Mouse (Mus musculus) forebrain, embryonic 11.5 days (tissue): ENCODE results near the gene Tex14. TPM values are rescaled to one million over a fixed set of nuclear protein-coding genes. Genes with fewer than 3 reads are reported as not detected.
"Not testable (repeated sequence)": the region's sequence is repeated elsewhere in the genome, so short reads cannot be mapped to it uniquely, and the experiment has no call there.

ENCODE experiments used
- ATAC-seq: fragments of 200-750 bp; cut with Nextera tagmentation; replicated peaks from 2 replicates; pipeline ENCODE4 v1.8.0; 2017; ENCODE audit warnings: moderate TSS enrichment; ENCODE audit not compliant: low FRiP score
- DNase-seq: peaks from one replicate; pipeline ENCODE4 v3.0.0-alpha.2; 2017; ENCODE audit warnings: low spot score
- H3K27ac ChIP-seq: fragments of 300-500 bp; sonication (generic); 2 replicates; pipeline ENCODE4 v1.5.1; 2014; ENCODE audit warnings: low read depth, low read length
- H3K27me3 ChIP-seq: fragments of 300-500 bp; sonication (generic); 2 replicates; pipeline ENCODE4 v1.6.1; 2014; ENCODE audit warnings: mild to moderate bottlenecking, low read length, mixed read lengths; ENCODE audit not compliant: control insufficient read depth, insufficient read depth
- H3K36me3 ChIP-seq: fragments of 300-500 bp; sonication (generic); 2 replicates; pipeline ENCODE4 v1.6.1; 2014; ENCODE audit warnings: mild to moderate bottlenecking, low read length, moderate library complexity, mixed read lengths; ENCODE audit not compliant: control insufficient read depth, insufficient read depth
- H3K4me1 ChIP-seq: fragments of 300-500 bp; sonication (generic); replicated peaks from 2 replicates; pipeline ENCODE4 v1.6.1; 2014; ENCODE audit warnings: low read length, mixed read lengths; ENCODE audit not compliant: control insufficient read depth, insufficient read depth
- H3K4me2 ChIP-seq: fragments of 300-500 bp; sonication (generic); 2 replicates; pipeline ENCODE4 v1.6.1; 2014; ENCODE audit warnings: low read depth, mild to moderate bottlenecking, low read length, moderate library complexity, mixed read lengths; ENCODE audit not compliant: severe bottlenecking
- H3K4me3 ChIP-seq: fragments of 300-500 bp; sonication (generic); 2 replicates; pipeline ENCODE4 v1.5.1; 2014; ENCODE audit warnings: low read depth, low read length
- H3K9ac ChIP-seq: fragments of 300-500 bp; sonication (generic); 2 replicates; pipeline ENCODE4 v1.6.1; 2014; ENCODE audit warnings: low read length
- H3K9me3 ChIP-seq: fragments of 300-500 bp; sonication (generic); 2 replicates; pipeline ENCODE4 v1.6.1; 2016; ENCODE audit warnings: low read length, mixed read lengths; ENCODE audit not compliant: control insufficient read depth
- WGBS: fragments of 180-500 bp; shearing (Covaris S2); extraction: QIAGEN DNeasy Blood & Tissue Kit; methylation state at CpG from one replicate; pipeline ENCODE4 v1.1.7; 2014; 5-methylcytosine and 5-hydroxymethylcytosine counted together
- polyA plus RNA-seq: library from polyadenylated mRNA; unstranded; fragments of >200 nt; fragmentation: Nextera tagmentation; extraction: Ambion mirVana; gene quantifications from 2 replicates; pipeline ENCODE4 v1.2.1, GENCODE M21; 2014

The Tex14 gene
- polyA plus RNA-seq, 1 experiment from 2014 or later: 0.33 TPM

- under 1% methylated on average over 26 of the region's 26 CpGs for WGBS
- Histone ChIP-seq H3K9me3 (no peaks in the 10 kb centered on the region), H3K36me3 (no peaks in the 10 kb centered on the region), H3K27me3 (no peaks in the 10 kb centered on the region), H3K4me1 (no peaks in the 10 kb centered on the region), H3K27ac (peak overlapping the region; percentile 62), H3K4me3 (peak overlapping the region; percentile 12), H3K4me2 (peak overlapping the region; percentile 43; the same call in 1 of the 2 replicates), H3K9ac (peak overlapping the region; percentile 53; the same call in 1 of the 2 replicates)
- DNase-seq (peak; percentile 77), ATAC-seq (peak; percentile 80)
Observed at GRCm38 (mm10) chr11:87422511-87423340, 17.9 kb downstream of the Tex14 start.

GRCm38 (mm10) chr11:87423551-87424325 lies 18.9 kb downstream of the Tex14 start:
- 54% methylated on average over 6 of the region's 6 CpGs for WGBS
- DNase-seq (peak; percentile 56), ATAC-seq (no peak)
- Histone ChIP-seq H3K27me3 (no peaks in the 10 kb centered on the region), H3K27ac (peak overlapping the region; percentile 62; the same call in 1 of the 2 replicates), H3K4me3 (no peak overlapping the region), H3K9me3 (no peaks in the 10 kb centered on the region), H3K4me1 (no peaks in the 10 kb centered on the region), H3K4me2 (no peak overlapping the region), H3K36me3 (no peaks in the 10 kb centered on the region), H3K9ac (no peak overlapping the region)

- Histone ChIP-seq H3K9ac (0 out of 2 replicates have a peak overlapping the region, but pooled peaks have one; percentile 1), H3K27ac (peak overlapping the region; percentile 42; the same call in 1 of the 2 replicates), H3K27me3 (no peaks in the 10 kb centered on the region), H3K4me2 (peak overlapping the region; percentile 38), H3K4me3 (peak overlapping the region; percentile 12; the same call in 1 of the 2 replicates), H3K36me3 (no peaks in the 10 kb centered on the region), H3K9me3 (no peaks in the 10 kb centered on the region), H3K4me1 (no peaks in the 10 kb centered on the region)
- ATAC-seq (no peak), DNase-seq (no peak)
- under 1% methylated on average over 7 of the region's 7 CpGs for WGBS
Observed at GRCm38 (mm10) chr11:87426121-87426449, 21.2 kb downstream of the Tex14 start.

DNA sequence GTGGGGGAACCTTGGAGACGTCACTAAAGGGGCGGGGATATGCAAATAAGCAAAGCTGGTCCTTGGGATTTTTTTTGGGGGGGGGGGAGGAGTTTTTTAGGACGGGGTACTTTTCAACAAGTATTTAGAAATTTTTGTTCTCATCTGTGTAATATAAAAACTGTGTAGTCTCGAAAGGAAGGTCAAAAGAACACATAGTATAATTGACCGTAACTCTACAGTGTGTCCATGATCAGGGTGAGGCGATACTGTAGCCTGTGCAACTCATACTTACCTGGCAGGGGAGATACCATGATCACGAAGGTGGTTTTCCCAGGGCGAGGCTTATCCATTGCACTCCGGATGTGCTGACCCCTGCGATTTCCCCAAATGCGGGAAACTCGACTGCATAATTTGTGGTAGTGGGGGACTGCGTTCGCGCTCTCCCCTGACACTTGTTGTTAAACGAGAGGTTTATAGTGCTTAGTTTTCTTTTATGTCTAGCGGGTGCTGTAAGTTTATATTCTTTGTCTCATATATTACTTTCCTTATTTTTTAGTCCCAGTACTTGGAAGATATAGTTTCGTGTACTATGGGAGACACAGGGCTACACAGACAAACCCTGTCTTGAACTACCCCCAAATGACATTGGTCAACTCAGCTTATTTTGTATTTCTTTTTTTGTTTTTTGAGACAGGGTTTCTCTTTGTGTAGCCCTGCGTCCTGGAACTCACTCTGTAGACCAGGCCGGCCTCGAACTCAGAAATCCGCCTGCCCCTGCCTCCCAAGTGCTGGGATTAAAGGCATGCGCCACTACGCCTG lies 21.8 kb downstream of the Tex14 start:
- DNase-seq (peak; percentile 82), ATAC-seq (peak; percentile 92)
- not testable (repeated sequence) for H3K4me1 ChIP-seq, H3K9me3 ChIP-seq, H3K27me3 ChIP-seq, H3K36me3 ChIP-seq
- H3K4me3 ChIP-seq: peak overlapping the region; percentile 12; the same call in 1 of the 2 replicates
- WGBS: 2% methylated on average over 23 of the region's 24 CpGs
- H3K9ac ChIP-seq: 0 out of 2 replicates have a peak overlapping the region, but pooled peaks have one; percentile 1
- H3K27ac ChIP-seq: peak overlapping the region; percentile 42; the same call in 1 of the 2 replicates
- peak overlapping the region; percentile 38 for H3K4me2 ChIP-seq

DNA sequence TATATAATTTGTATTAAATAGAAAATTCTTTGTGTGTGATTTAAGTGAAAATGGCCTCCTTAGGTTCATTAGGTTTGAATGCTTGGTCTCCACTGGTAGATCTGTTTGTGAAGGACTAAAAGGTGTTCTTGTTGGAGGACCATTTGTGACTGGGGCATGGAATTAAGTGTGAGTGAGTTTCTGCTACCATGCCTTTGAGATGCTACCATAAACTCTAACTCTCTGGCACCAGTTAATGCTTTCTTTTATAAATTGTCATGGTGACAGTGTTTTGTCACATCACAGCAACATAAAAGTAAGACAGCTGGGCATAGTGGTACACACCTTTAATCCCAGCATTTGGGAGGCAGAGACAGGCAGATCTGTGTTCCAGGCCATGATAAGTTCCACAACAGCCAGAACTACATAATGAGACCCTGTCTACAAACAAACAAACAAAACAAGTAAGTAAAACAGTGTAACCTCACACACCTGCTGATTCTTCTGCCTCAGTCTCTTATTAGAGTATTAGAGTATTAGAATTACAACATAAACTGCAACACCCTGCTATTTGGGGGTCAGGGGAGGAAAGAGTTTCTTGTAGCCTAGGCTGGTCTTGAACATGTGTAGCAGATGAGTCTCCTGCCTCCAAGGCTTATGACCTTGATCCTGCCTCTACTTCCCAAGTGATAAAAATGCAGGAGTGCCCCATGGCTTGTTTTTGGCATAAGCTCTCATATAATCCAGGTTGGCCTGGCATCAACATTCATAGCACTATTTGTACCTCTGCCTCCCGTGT lies 22.6 kb downstream of the Tex14 start:
- ATAC-seq (no peak), DNase-seq (no peak)
- H3K4me1 ChIP-seq: no peaks in the 10 kb centered on the region
- H3K9me3 ChIP-seq: no peaks in the 10 kb centered on the region
- H3K27ac ChIP-seq: no peak overlapping the region; the same call in 1 of the 2 replicates
- no peaks in the 10 kb centered on the region for H3K27me3 ChIP-seq
- no peaks in the 10 kb centered on the region for H3K36me3 ChIP-seq
- no peak overlapping the region for H3K4me2 ChIP-seq
- 85% methylated on average over 1 of the region's 1 CpGs for WGBS
- no peak overlapping the region for H3K4me3 ChIP-seq
- H3K9ac ChIP-seq: no peak overlapping the region

GRCm38 (mm10) chr11:87428051-87428673 lies 23.3 kb downstream of the Tex14 start:
- Histone ChIP-seq H3K9me3 (no peaks in the 10 kb centered on the region), H3K4me1 (no peaks in the 10 kb centered on the region), H3K27ac (no peak overlapping the region), H3K36me3 (no peaks in the 10 kb centered on the region), H3K9ac (no peak overlapping the region), H3K4me2 (no peak overlapping the region), H3K4me3 (no peak overlapping the region), H3K27me3 (no peaks in the 10 kb centered on the region)
- WGBS: 73% methylated on average over 2 of the region's 2 CpGs
- DNase-seq (no peak), ATAC-seq (no peak)

GRCm38 (mm10) chr11:87429363-87429762 lies 24.5 kb downstream of the Tex14 start:
- no peak overlapping the region for H3K9ac ChIP-seq
- H3K4me3 ChIP-seq: no peak overlapping the region
- 84% methylated on average over 4 of the region's 4 CpGs for WGBS
- no peaks in the 10 kb centered on the region for H3K36me3 ChIP-seq
- DNase-seq (no peak), ATAC-seq (no peak)
- no peak overlapping the region for H3K4me2 ChIP-seq
- H3K4me1 ChIP-seq: no peaks in the 10 kb centered on the region; the same call in 1 of the 2 replicates
- H3K27ac ChIP-seq: no peak overlapping the region
- no peaks in the 10 kb centered on the region for H3K27me3 ChIP-seq
- H3K9me3 ChIP-seq: no peaks in the 10 kb centered on the region
